Mouse (Mus musculus) retina, postnatal 1 day (tissue): ENCODE results near the gene Trcg1.
"Not testable (repeated sequence)": the region's sequence is repeated elsewhere in the genome, so short reads cannot be mapped to it uniquely, and the experiment has no call there.

Experiments used
- DNase-seq: peaks from one replicate; pipeline ENCODE4 v3.0.0-alpha.2; 2012

The Trcg1 gene

GRCm38 (mm10) chr9:57236256-57236655 is at the start of gene Trcg1:
Trcg1 (plus strand) TSS chr9:57236556.
- DNase-seq, result no peak

- no peak for DNase-seq
Observed at GRCm38 (mm10) chr9:57196708-57197107, 39.6 kb upstream of the Trcg1 start.

- no peak for DNase-seq
Observed at GRCm38 (mm10) chr9:57197414-57197813, 38.9 kb upstream of the Trcg1 start.

- DNase-seq, result no peak
Observed at GRCm38 (mm10) chr9:57202981-57203380, 33.4 kb upstream of the Trcg1 start.

GRCm38 (mm10) chr9:57203571-57203970 is 32.8 kb upstream of the Trcg1 start:
- DNase-seq, result not testable (repeated sequence)

GRCm38 (mm10) chr9:57206896-57207295 is 29.5 kb upstream of the Trcg1 start:
- DNase-seq, result no peak

GRCm38 (mm10) chr9:57209316-57209715 is 27.0 kb upstream of the Trcg1 start:
- peak; percentile 63 for DNase-seq

GRCm38 (mm10) chr9:57212448-57213222 is 23.7 kb upstream of the Trcg1 start:
- DNase-seq, result no peak

GRCm38 (mm10) chr9:57214500-57214899 is 21.9 kb upstream of the Trcg1 start:
- no peak for DNase-seq

- DNase-seq, result no peak
Observed at GRCm38 (mm10) chr9:57217220-57217619, 19.1 kb upstream of the Trcg1 start.

GRCm38 (mm10) chr9:57218776-57219175 is 17.6 kb upstream of the Trcg1 start:
- no peak for DNase-seq

- no peak for DNase-seq
Observed at GRCm38 (mm10) chr9:57219511-57219910, 16.8 kb upstream of the Trcg1 start.

- DNase-seq, result peak; percentile 74
Observed at GRCm38 (mm10) chr9:57220356-57220755, 16.0 kb upstream of the Trcg1 start.

- no peak for DNase-seq
Observed at GRCm38 (mm10) chr9:57223341-57223740, 13.0 kb upstream of the Trcg1 start.

- no peak for DNase-seq
Observed at GRCm38 (mm10) chr9:57225780-57226627, 10.4 kb upstream of the Trcg1 start.

GRCm38 (mm10) chr9:57226628-57227122 is 9.7 kb upstream of the Trcg1 start:
- DNase-seq, result not testable (repeated sequence)

GRCm38 (mm10) chr9:57227203-57227602 is 9.2 kb upstream of the Trcg1 start:
- no peak for DNase-seq

GRCm38 (mm10) chr9:57228186-57228585 is 8.2 kb upstream of the Trcg1 start:
- no peak for DNase-seq

GRCm38 (mm10) chr9:57229726-57230125 is 6.6 kb upstream of the Trcg1 start:
- no peak for DNase-seq

- DNase-seq, result no peak
Observed at GRCm38 (mm10) chr9:57230146-57230783, 6.1 kb upstream of the Trcg1 start.

- DNase-seq, result no peak
Observed at GRCm38 (mm10) chr9:57231536-57232255, 4.7 kb upstream of the Trcg1 start.

- no peak for DNase-seq
Observed at GRCm38 (mm10) chr9:57232341-57232940, 3.9 kb upstream of the Trcg1 start.
